Mouse (Mus musculus): ENCODE data around the gene Glrp1.

GRCm38 (mm10) chr1:88525622-88526021 is 15.8 kb upstream of the Glrp1 start:
- TF ChIP-seq ZNF384 (IDR thresholded peaks at IDR 0.05; ENCODE audit: low read depth, low read length) (no peak), MAFK (IDR thresholded peaks at IDR 0.05; ENCODE audit: insufficient read depth, low read depth, low read length) (no peak), HCFC1 (IDR thresholded peaks at IDR 0.05; ENCODE audit: borderline replicate concordance, insufficient read depth, low read length) (no peak), CHD2 (IDR thresholded peaks at IDR 0.05; ENCODE audit: low read depth, low read length) (no peak)
